Mouse (Mus musculus) heart, adult 2 months (tissue): ENCODE measurements around the gene Srrd. TPM values are rescaled to one million over a fixed set of nuclear protein-coding genes. Genes with fewer than 3 reads are reported as not detected.

ENCODE experiments used
- DNase-seq, 2 experiments: peaks; one replicate each; pipeline ENCODE4 v3.0.0; 2021
- H3K27ac ChIP-seq: fragments of 200-600 bp; 2 replicates; pipeline ENCODE4 v1.8.1; 2022
- H3K27me3 ChIP-seq: fragments of 200-500 bp; 2 replicates; pipeline ENCODE4 v1.6.1; 2012; ENCODE audit warnings: mild to moderate bottlenecking, low read length, inconsistent platforms, mixed read lengths; ENCODE audit not compliant: control insufficient read depth, insufficient read depth
- H3K36me3 ChIP-seq: fragments of 200-500 bp; 2 replicates; pipeline ENCODE4 v1.6.1; 2012; ENCODE audit warnings: low read length, inconsistent platforms; ENCODE audit not compliant: control insufficient read depth, insufficient read depth
- H3K4me1 ChIP-seq: fragments of 200-500 bp; 2 replicates; pipeline ENCODE4 v1.6.1; 2011; ENCODE audit warnings: low read length; ENCODE audit not compliant: control insufficient read depth, insufficient read depth
- H3K4me3 ChIP-seq: fragments of 200-600 bp; 2 replicates; pipeline ENCODE4 v1.8.1; 2022
- H3K79me2 ChIP-seq: fragments of 200-500 bp; replicated peaks from 2 replicates; pipeline ENCODE4 v1.6.1; 2012; ENCODE audit warnings: mild to moderate bottlenecking, inconsistent platforms, low read length, moderate library complexity, mixed read lengths; ENCODE audit not compliant: control insufficient read depth, insufficient read depth
- H3K9ac ChIP-seq: fragments of 200-500 bp; 2 replicates; pipeline ENCODE4 v1.6.1; 2012; ENCODE audit warnings: low read depth, mild to moderate bottlenecking, control low read depth, inconsistent platforms, low read length, mixed read lengths
- CTCF ChIP-seq: fragments of 200-600 bp; IDR thresholded peaks from 2 replicates; pipeline ENCODE4 v1.8.1; 2022; ENCODE audit warnings: antibody characterized with exemption, mild to moderate bottlenecking, moderate library complexity
- EP300 ChIP-seq: fragments of 200-500 bp; IDR thresholded peaks from 2 replicates; pipeline ENCODE4 v1.6.1; 2011; ENCODE audit warnings: low read depth, low read length, control low read depth; ENCODE audit not compliant: insufficient read depth
- POLR2A ChIP-seq: fragments of 200-500 bp; IDR thresholded peaks from 2 replicates; pipeline ENCODE4 v1.6.1; 2011; ENCODE audit warnings: mild to moderate bottlenecking, low read depth, low read length, control low read depth; ENCODE audit not compliant: insufficient read depth
- WGBS: fragments of 180-500 bp; shearing (Covaris S2); methylation state at CpG from one replicate; pipeline ENCODE4 v1.1.7; 2018; 5-methylcytosine and 5-hydroxymethylcytosine counted together
- intact Hi-C: fragments of 180-260 bp; cut with DNase I; formaldehyde crosslinking; loops from one replicate; pipeline ENCODE4 v1.15.1; 2025
- polyA plus RNA-seq: library from polyadenylated mRNA; depleted of rRNA; stranded (reverse); fragments of >200 nt; gene quantifications from 2 replicates; pipeline ENCODE4 v1.2.3, GENCODE M21; 2012
- total RNA-seq, 2 experiments: library from RNA; stranded (reverse); gene quantifications; 2 replicates each; pipeline ENCODE4 v1.2.3; 2021

Gene Srrd
- total and polyA plus RNA-seq, 3 experiments, result 6.5 to 23.4 (median 7.3) TPM

- WGBS, result 54% methylated on average over 17 of the region's 17 CpGs
- peak in 1 of 2 experiments; percentile 38 for DNase-seq
- H3K27ac ChIP-seq, result peak overlapping the region; percentile 11; the same call in 1 of the 2 replicates
- H3K79me2 ChIP-seq, result peaks cover 23% of the 10 kb centered on the region
- no peak overlapping the region for H3K4me3 ChIP-seq
- no peak for TF ChIP-seq CTCF
- TF ChIP-seq POLR2A, result no peak
- TF ChIP-seq EP300, result no peak
- H3K36me3 ChIP-seq, result no peaks in the 10 kb centered on the region
- peaks cover 60% of the 10 kb centered on the region for H3K4me1 ChIP-seq
- peak overlapping the region; percentile 2; the same call in 1 of the 2 replicates for H3K9ac ChIP-seq
- intact Hi-C loops, result no loop called here
- H3K27me3 ChIP-seq, result no peaks in the 10 kb centered on the region
These were observed 50.4 kb downstream of the Srrd start for GRCm38 (mm10) chr5:112292343-112292980.

GRCm38 (mm10) chr5:112291866-112292265, 51.0 kb downstream of the Srrd start:
- Histone ChIP-seq H3K79me2 (peaks cover 23% of the 10 kb centered on the region), H3K4me3 (no peak overlapping the region; the same call in 1 of the 2 replicates), H3K36me3 (no peaks in the 10 kb centered on the region), H3K9ac (no peak overlapping the region; the same call in 1 of the 2 replicates), H3K27ac (no peak overlapping the region), H3K27me3 (no peaks in the 10 kb centered on the region), H3K4me1 (peaks cover 60% of the 10 kb centered on the region)
- intact Hi-C loops, result no loop called here
- no peak for DNase-seq
- TF ChIP-seq CTCF, result no peak
- TF ChIP-seq POLR2A, result no peak
- 56% methylated on average over 5 of the region's 5 CpGs for WGBS

DNA sequence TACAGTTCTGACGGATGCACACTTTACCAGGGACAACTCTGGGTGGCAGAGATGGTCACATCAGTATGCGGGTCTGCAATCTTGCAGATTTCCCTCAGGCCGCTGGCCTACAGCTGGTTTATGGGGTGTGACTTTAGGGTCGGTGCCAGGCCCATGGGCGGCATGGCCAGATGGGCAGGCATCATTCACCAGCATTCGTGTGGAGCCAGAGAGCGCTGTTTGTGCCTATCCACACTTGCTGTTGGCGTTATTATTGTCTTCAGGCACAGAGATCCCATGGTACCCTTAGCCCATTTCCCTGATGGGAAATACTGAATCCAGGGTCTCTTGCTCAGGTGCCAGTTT, 52.3 kb downstream of the Srrd start:
- no peaks in the 10 kb centered on the region for H3K27me3 ChIP-seq
- peaks cover 24% of the 10 kb centered on the region for H3K79me2 ChIP-seq
- H3K36me3 ChIP-seq, result no peaks in the 10 kb centered on the region
- TF ChIP-seq EP300 (no peak), POLR2A (no peak), CTCF (no peak)
- 53% methylated on average over 8 of the region's 8 CpGs for WGBS
- intact Hi-C loops, result loop anchor here (1.0 kb wide), 1 partner anchor 14 kb away; the partner anchor contains the start of gene Tpst2
- H3K4me1 ChIP-seq, result peaks cover 56% of the 10 kb centered on the region
- no peak for DNase-seq
- H3K9ac ChIP-seq, result peak overlapping the region; percentile 23; the same call in 1 of the 2 replicates
- peak overlapping the region; percentile 47; the same call in 1 of the 2 replicates for H3K4me3 ChIP-seq
- H3K27ac ChIP-seq, result peak overlapping the region; percentile 80

DNA sequence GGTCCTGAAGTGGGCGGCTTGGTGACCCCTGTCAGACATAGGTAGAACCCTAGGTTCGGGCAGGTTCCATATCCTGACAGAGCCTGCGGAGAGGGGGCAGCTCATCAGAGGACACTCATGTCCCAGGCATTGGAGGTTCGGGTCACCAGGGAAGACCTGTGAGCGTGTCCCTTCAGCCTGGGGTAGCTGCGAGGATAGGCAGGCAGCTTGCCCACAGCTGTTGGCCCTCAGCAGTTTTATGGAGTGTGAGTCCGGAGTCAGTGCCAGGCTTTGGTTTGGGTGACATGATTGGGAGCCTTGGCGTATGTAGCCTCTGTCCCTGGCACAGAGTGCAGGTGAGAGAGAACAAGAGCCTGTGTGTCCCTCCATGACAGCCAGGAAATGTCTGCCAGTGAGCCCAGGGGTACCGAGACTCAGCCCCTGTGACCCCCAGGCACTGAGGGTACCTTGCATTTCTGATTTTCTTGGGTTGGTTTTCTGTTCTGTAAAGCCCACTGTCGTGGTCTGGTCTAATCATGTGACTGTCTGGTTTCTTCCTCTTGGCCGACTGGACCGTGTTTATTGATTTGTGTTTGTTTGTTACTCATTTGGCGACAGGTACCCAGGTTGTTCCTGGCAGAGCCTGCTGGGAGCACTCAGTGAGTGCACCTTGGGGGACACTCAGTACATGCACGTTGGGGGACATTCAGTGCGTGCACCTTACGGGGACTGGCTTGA, 52.9 kb downstream of the Srrd start:
- 31% methylated on average over 16 of the region's 16 CpGs for WGBS
- Histone ChIP-seq H3K27me3 (no peaks in the 10 kb centered on the region), H3K36me3 (no peaks in the 10 kb centered on the region), H3K9ac (peak overlapping the region; percentile 53), H3K79me2 (peaks cover 23% of the 10 kb centered on the region), H3K27ac (peak overlapping the region; percentile 80), H3K4me3 (peak overlapping the region; percentile 47), H3K4me1 (peaks cover 56% of the 10 kb centered on the region)
- intact Hi-C loops, result loop anchor here (1.0 kb wide), 2 partner anchors 10 to 14 kb away; partner anchors contain the start of gene Tpst2
- peak; percentile 63 to 81 for DNase-seq
- TF ChIP-seq EP300 (0 out of 2 replicates have a peak, but pooled peaks have one; percentile 56), CTCF (no peak)

DNA sequence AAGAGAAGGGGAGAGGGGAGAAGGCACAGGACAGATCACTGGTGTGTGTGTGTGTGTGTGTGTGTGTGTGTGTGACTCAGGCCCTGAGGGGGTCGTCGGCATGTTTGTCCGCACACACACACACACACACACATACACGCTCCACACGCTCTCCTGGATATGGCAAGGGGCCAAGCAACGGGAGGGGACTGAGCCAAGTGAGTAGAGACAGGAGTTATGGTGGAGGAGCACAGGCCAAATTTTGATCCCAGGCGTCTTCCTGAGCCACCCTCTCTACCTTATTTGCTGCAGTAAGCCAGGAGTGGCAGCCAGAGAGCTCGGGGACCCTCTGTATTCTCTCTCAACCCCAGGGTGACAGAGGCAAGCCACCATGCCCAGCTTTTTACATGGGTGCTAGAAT, 53.6 kb downstream of the Srrd start:
- Histone ChIP-seq H3K27me3 (no peaks in the 10 kb centered on the region), H3K27ac (peak overlapping the region; percentile 80), H3K79me2 (peaks cover 17% of the 10 kb centered on the region), H3K4me1 (peaks cover 54% of the 10 kb centered on the region), H3K4me3 (peak overlapping the region; percentile 47), H3K9ac (peak overlapping the region; percentile 53), H3K36me3 (no peaks in the 10 kb centered on the region)
- peak; percentile 64 to 67 for DNase-seq
- intact Hi-C loops, result loop anchor here (1.0 kb wide), 1 partner anchor 9 kb away; no protein-coding TSS in a partner anchor
- TF ChIP-seq EP300, result no peak
- no peak for TF ChIP-seq CTCF
- TF ChIP-seq POLR2A, result no peak
- 14% methylated on average over 8 of the region's 8 CpGs for WGBS
